Mouse (Mus musculus): Measurements from ENCODE around the gene Rtl9.

- no peak for TF ChIP-seq CTCF (IDR thresholded peaks at IDR 0.05; ENCODE audit: low read depth, low read length)
- no peak for TF ChIP-seq EP300 (IDR thresholded peaks at IDR 0.05; ENCODE audit: insufficient read depth, low read depth, low read length)
- no peak for TF ChIP-seq POLR2A (IDR thresholded peaks at IDR 0.05; ENCODE audit: insufficient read depth, low read length)
Measured at GRCm38 (mm10) chrX:143064288-143064687, 35.1 kb upstream of the Rtl9 start.

Measured in ES-Bruce4 (cell line).